Mouse (Mus musculus): Measurements from ENCODE around the gene Trim56. TPM values are rescaled to one million over a fixed set of nuclear protein-coding genes. Genes with fewer than 3 reads are reported as not detected.

Trim56 gene
- total RNA-seq, 2 experiments from 2014 or later: 4.1 to 5.6 TPM

DNA sequence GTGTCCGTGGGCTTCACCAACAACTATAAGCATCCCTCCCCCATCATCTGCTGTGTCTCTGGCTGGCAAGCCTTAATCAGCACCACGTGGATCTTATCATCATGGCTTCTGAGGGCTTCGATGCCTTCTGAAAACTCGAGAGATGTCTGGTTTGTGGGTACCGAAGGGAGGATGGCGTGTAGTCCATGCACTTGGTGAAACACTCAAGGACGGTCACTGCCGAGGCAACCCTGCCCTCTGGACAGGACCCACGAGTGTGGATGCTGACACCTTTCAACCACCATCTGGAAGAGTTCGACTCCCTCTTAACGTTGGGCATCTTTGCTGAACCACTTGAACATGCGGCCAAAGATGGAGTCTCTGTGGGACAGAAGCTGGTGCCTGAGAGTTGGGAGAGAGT lies 5.1 kb downstream of the Trim56 start:
- intact Hi-C loops (cut with DNase I): loop anchor here (5.0 kb wide), 1 partner anchor 99 kb away; no protein-coding TSS in a partner anchor
- no peak for DNase-seq

DNA sequence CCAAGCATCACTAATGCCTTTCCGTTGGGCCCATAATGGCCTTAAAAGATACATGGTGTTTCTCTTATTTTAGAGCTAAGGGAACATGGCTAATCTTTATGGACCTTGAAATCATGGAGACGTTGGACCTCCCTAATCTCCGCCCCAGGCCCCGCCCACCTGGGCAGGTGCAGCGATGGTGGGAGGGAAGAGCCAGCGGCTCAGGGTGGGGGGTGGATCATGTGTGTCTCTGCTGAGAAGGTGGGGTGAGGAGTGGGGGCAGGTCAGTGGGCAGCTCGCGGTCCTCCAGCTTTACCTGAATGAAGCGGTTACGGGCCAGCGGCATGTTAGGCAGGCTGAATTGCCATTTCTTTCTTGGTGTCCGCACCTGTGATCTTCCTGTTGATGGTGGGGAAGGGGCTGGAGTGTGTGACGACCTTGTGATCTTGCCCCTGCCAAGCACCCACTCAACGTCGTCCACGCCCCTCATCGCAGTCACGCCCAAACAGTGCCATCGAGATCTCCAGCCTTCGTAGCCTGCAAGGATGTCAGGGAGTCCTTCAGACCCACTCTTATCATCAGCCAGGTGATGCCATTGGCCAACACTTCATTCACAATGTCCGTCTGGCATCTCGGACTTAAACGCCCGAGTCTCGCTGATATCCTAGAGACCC lies 5.9 kb downstream of the Trim56 start:
- intact Hi-C loops (cut with DNase I): loop anchor here (5.0 kb wide), 1 partner anchor 98 kb away; no protein-coding TSS in a partner anchor
- DNase-seq: no peak

DNA sequence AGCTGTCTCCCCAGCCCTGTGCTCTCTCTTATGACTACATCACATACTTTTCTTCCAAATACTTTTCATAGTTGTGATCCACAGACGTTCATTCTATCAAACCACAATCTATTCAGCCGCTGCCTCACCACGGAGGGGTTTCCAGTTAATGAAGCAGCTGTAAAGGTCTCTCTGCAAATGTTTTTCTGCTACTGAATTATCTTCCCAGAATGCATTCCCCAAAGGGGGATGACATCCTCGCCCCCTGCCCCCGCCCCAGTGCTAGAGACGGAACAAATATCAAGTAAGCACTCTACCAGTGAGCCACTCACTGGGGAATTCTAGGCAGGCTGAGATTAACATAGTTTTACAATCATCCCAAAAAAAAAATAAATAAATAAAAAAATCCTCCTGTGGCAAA lies 7.9 kb downstream of the Trim56 start:
- intact Hi-C loops (cut with DNase I): no loop called here
- no peak for DNase-seq

DNA sequence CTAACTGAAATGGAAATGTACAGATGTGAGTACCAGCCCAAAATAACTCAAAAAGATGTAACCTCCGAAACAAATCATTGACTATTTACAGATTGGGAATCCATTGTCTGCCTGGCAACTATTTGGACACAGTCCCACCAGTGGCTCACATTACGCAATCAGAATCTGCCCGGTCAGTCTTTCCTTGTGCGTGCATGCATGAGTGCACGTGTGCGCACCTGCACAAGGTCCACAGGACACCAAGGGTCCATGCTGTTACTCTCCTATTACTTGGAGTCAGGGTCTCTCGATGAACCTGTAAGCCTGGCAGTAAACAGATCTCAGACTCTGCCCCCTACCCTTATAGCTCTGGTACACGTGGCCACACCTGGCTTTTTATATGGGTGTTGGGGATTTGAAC lies 8.3 kb downstream of the Trim56 start:
- intact Hi-C loops (cut with DNase I): loop anchor here (2.0 kb wide), 1 partner anchor 81 kb away; the partner anchor contains the start of gene Vgf
- no peak for DNase-seq

DNA sequence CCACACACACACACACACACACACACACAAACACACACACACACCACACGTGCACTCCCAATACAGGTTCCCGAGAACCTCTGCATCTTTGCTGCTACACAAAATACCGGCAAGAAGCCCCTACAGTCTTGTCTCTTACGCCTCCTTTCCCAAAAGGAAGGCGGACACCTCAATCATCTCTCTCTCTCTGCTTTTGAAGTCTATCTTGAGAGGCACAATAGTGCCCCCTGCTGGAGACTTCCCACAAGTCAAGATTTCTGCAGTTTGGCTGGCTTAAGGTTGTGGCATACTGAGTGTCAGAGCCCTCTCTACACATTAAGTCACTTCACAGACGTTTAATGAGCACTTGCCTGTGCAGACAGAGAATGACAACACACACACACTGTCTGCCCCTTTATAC lies 9.0 kb downstream of the Trim56 start:
- intact Hi-C loops (cut with DNase I): loop anchor here (2.0 kb wide), 1 partner anchor 80 kb away; the partner anchor contains the start of gene Vgf
- DNase-seq: peak; percentile 82

DNA sequence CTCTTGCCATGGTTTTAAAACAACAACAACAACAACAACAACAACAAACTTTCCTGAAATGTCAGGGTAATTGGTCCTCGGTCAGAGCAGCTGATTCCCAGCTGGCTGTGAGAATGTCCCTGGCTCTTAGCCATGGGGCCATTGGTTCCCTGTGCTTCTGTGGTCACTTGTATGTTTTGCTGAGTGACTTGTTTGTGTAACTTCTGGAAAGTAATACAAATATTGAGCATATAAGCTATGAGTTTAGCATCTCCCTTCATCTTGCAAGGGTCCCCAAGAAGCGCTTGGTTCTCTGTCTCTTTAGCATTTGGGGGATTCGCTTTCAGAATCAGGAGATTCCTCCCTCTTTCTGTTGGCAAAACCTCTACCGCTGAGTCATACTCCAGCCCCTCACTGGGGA lies 9.6 kb downstream of the Trim56 start:
- no peak for DNase-seq
- intact Hi-C loops (cut with DNase I): loop anchor here (2.0 kb wide), 1 partner anchor 80 kb away; the partner anchor contains the start of gene Vgf

DNA sequence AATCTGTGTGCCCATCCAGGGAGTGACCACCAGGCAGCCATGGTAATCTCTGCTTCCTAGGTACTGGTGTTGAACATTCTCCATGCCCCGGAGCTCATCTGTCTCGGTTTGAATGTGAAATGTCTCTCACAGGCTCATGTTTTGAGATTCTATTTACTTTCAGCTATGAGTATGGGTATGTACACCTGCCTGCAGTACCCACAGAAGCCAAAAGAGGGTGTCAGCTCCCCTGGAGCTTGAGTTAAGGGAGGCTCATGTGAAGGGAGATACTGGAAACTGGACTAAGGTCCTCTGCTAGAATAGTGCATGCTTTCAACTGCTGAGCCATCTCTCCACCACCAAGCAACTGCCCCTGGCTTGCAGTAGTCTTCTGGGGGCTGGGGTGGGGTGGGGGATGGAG lies 12.0 kb downstream of the Trim56 start:
- DNase-seq: no peak
- intact Hi-C loops (cut with DNase I): no loop called here

DNA sequence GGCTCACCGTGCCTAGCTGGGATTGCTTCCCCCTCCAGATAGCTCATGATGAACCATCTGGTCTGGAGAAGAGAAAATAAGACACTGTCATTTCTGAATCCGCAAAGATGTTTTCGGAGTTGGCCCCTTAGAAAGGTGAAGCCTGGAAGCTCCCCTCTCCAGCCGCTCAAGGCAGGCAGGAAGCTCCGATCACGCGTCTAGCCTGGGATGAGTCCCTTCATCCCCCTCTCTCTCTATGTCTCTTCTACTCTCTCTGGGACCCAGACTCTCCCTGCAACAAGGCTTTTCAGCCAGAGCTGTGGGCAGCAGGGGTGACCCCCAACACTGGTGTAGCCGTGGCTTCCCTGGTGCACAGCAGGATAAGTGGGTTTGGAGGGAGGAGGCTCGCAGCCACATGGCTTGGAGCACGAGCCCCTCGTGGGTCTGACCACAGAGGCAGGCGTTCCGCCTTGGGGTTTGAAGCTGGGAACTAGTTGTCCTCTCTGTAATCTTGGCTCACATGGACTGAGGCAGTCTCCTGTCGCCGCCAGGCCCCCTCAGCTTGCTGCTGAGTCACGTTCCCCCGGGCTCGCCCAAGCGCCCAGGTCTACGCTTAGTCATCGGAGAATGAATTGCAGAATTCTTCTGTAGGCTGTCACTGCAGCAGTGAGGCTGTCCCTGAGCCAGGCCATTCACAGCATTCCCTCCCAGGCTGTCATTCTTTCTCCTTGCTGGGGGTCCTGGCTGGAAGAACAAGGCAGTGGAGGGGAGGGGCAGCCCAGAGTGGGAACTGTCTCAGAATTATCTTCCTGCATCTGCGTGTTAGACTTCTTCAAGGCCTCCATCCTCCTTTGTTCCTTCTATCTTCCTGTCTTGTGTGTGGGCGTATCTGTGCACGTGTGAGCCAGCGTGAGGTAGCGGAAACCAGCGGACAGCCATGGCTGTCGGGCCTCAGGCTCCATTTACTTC lies 13.2 kb downstream of the Trim56 start:
- intact Hi-C loops (cut with DNase I): no loop called here
- no peak for DNase-seq

DNA sequence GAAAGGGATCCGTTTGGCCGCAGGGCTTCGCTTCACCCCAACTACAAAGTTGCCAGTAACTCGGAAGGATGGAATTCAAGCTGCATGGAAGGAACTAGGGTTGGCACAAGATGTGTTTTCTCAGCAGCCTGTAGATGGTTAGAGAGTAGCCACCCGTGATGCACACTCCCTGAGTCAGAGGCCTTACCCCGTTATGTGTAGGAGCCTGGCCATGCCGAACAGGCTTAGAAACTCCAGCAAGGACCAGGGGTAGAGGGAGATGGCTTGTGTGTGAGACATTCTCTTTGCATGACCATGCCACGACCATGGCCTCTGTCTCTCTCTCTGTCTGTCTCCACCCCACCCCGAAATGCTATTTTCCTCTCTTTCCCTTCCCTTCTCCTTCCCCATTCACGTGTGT lies 13.9 kb downstream of the Trim56 start:
- no peak for DNase-seq
- intact Hi-C loops (cut with DNase I): no loop called here

DNA sequence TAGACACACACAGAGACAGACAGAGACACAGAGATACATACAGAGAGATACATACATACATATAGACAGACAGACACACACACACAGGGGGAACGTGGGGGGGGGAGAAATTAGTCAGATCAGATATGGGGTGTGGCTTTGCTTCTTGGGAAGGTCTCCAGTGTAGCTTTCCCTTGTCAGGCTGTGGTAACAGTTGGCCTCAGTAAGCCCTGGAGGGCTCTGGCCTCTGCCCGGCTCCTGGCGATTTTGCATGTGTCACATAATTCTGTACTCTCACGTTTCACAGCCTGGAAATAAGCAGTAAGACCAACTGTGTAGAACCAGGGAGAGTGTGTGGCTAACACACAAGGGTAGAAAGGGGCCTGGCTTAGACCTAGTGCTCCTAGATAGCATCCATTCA lies 15.3 kb downstream of the Trim56 start:
- intact Hi-C loops (cut with DNase I): no loop called here
- DNase-seq: no peak

DNA sequence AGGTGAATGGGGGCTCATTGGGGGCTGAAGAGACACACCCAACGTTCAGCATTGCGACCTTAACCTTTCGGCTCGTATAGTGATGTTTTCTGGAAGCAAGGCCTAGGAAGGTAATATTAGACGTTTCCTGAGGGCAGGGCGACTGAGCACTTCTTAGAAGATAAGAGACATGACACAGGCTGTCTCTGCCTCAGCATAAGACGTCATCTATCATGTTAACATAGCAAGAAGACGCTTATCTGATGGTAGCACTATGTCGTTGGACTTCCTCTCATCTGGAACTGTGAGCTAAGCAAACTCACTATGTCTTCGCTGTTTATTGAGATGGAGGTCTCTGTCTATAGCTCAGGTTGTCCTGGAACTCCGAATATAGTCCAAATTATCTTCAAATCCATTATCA lies 17.6 kb downstream of the Trim56 start:
- intact Hi-C loops (cut with DNase I): no loop called here
- no peak for DNase-seq

DNA sequence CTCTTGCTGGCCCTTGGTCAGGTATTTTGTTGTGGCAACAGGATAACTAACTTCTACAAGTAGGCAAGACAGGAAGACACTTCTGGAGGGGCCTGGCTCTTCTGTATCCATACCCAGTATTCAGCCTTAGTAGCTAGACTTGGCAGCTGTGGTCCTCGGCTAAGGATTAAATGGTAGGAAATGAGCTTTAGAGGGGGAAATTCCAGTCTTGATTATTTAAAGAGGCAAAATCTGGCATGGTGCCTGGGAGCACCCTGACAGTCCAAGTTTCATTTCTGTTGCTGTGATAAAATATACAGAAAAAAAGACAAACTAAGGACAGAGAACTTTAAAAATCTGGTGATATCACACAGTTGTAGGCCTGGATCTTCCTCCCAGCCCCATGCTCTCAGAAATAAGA lies 20.0 kb downstream of the Trim56 start:
- no peak for DNase-seq
- intact Hi-C loops (cut with DNase I): no loop called here

DNA sequence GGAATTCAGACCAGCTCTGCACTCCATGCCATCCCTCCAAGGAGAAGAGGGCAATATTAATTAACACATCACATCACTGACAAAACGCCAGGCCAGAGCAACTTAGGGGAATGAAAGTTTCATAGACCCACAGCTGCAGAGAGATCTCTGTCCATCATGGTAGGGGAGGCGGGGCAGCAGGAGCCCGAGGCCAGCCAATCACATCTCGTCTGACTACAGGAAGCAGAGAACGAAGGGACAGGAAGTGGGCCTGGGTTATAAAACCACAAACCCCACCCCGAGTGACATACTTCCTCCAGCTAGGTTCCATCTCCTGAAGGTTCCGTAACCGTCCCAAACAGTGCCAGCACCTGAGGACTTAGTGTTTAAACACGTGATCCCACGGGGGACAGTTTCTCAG lies 20.9 kb downstream of the Trim56 start:
- intact Hi-C loops (cut with DNase I): no loop called here
- DNase-seq: no peak

DNA sequence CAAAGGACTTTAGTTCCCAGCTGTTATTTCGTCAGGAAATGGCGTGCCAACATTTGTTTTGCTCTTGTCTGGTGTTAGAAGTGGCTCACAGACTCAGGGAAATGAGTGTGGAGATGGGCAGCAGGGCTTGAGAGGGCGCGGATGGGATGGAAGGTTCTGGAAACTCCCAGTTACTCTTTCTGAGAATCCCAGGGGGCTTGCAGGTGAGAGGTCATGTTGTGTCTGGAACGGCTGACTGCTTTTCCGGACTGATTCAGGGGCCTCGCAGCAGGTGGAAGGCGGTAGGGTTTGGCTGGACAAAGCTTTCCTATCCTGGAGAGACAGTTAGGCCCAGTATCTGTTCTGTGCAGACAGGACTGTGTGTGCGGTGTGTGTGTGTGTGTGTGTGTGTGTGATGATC lies 22.3 kb downstream of the Trim56 start:
- intact Hi-C loops (cut with DNase I): no loop called here
- DNase-seq: no peak

DNA sequence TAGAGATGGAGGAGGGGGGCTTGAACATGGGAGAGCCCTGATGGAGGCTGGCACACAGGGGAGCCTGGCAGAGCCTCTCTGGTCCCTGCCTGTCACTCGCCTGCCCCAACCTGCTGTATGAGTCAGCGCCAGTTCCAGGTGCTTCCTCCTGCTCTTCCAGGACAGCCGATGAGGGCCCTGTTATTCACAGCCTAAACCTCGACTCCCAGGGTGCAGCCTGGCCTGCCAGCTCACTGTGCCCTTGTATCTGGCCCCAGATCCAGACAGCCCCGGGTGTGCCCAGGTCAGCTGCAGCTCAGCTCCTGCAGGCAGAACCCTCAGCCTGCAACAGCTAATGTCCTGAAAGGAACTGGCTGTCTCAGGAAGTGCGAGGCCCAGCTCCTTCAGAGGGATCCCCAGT lies 24.4 kb downstream of the Trim56 start:
- intact Hi-C loops (cut with DNase I): no loop called here
- no peak for DNase-seq

DNA sequence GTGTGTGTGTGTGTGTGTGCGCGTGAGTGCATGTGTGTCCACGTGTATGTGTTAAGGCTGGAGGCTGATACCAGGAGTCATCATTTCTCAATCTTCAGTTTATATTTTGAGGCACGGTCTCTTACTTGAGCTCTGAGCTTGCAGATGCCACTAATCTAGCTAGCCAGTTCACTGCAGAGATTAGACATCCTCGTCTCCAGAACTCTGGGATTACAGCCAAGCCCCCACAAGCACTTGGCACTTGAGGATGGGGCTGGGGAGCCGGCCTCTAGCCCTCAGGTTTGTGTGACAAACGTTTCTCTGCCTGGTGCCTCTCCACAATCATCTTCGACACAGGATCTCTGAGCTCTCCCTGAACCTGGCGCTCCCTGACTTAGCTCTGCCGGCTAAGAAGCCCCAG lies 25.1 kb downstream of the Trim56 start:
- intact Hi-C loops (cut with DNase I): no loop called here
- DNase-seq: peak; percentile 53

DNA sequence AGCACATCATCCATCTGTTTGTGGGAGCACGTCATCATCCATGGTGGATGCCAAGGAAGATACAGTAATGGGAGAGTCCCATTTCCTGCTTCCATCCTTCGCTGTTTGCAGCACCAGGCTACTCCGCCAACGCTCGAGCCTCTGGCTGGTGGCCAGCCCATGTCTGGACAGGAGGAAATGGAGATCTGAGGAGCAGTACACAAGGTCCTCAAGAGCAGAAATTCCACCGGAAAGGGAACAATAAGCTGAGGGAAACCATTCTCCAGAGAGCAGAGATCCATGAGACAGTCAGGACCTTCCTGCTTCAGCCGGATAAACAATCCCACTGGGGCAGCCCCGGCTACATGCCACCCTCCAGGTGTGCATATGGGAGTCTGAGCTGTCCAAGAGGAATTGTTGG lies 28.6 kb downstream of the Trim56 start:
- intact Hi-C loops (cut with DNase I): no loop called here
- DNase-seq: no peak

DNA sequence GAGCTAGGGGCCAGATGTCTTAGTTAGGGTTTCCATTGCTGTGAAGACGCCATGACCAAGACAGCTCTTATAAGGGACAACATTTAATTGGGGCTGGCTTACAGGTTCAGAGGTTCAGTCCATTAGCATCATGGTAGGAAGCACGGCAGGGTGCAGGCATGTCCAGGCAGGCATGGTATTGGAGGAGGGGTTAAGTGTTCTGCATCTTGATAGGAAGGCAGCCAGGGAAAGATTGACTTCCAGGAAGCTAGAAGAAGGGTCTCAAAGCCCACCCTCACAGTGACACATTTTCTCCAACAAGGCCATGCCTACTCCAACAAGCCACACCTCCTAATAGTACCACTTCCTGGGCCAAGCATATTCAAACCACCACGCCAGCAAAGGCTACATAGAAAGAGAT lies 30.3 kb downstream of the Trim56 start:
- intact Hi-C loops (cut with DNase I): no loop called here
- no peak for DNase-seq

DNA sequence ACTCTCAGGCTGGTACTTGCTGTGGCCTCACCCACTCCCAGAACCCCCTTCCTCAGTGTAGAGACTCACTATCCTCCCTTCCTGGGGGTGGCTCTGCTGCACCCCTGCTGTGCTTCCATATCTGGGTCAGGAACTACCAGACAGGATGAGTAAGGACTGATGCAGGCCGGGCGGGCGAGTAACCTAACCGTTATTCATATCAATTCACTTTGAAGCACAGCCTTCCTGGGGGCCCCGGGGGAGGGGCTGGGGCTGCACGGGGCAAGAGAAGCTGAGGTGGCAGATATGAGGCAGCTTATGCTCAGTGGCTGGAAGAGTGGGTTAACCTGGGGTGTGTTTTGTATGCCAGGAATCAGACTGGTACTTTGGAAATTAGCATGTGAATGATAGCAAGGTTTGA lies 31.0 kb downstream of the Trim56 start:
- intact Hi-C loops (cut with DNase I): no loop called here
- no peak for DNase-seq

DNA sequence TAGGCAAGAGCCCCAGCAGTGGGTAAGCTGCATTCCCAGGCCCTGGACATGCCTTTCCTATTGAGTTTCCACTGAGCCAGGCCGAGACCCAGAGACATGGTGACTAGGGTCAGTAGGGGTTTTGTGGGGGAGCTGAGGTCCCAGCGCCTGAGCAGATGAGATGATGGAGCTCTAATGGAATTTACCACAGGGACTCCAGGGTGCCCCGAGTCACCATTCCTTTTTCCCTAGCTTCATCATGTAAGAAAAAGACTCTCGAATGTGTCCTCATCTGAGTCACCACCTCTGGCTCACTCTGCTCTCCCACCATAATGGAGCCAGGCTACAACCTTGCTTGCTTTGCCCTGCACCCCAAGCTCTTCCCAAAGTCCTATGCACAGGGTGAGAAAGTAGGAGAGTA lies 33.0 kb downstream of the Trim56 start:
- intact Hi-C loops (cut with DNase I): no loop called here
- no peak for DNase-seq

DNA sequence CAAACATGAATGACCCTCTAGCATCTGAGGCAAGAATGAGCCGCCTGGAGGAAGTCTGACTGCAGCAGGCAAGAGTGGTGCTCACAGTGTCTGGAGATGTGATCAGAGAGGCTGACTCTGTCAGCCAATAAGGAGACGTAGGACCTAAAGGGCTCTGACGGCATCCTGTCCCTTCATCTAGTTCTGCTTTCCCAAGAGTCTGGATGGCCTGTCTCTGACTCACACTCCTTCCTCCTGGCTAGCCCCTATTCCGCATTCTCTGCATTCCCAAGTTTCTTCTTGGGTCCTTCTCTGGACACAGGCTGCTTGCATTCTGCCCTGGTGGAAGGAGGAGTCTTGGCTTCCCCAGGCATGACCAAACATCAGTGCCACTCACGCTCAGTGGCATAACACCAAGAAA lies 36.2 kb downstream of the Trim56 start:
- DNase-seq: no peak
- intact Hi-C loops (cut with DNase I): no loop called here

DNA sequence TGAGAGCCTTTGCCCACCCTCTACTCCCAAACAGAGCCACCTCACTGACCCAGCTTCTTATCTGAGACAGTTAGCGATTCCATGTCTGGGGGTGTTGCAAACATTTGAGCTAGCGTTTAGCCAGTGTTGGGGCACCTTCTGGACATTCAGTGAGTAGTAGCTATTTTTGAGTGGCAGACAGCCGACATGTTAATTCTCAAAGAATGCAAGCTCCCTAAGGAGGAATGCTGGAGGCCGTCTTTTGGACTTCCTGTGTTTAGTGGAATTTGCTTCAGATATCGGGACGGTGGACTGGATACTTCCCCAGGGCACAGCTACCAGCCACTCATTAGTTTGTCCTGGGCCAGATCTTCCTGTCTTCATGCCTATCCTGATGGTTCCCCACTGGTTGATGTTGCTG lies 37.4 kb downstream of the Trim56 start:
- DNase-seq: no peak
- intact Hi-C loops (cut with DNase I): no loop called here

Data from left cerebral cortex, postnatal 4 days (tissue).